Mouse (Mus musculus) kidney, postnatal 0 days (tissue): ENCODE results near the gene Armcx2. TPM values are rescaled to one million over a fixed set of nuclear protein-coding genes. Genes with fewer than 3 reads are reported as not detected.
"Not testable (repeated sequence)": the region's sequence is repeated elsewhere in the genome, so short reads cannot be mapped to it uniquely, and the experiment has no call there.

Experiments used
- ATAC-seq: fragments of 200-750 bp; cut with Nextera tagmentation; replicated peaks from 2 replicates; pipeline ENCODE4 v1.8.0; 2017; ENCODE audit warnings: low read depth, moderate number of reproducible peaks, moderate TSS enrichment, moderate library complexity; ENCODE audit not compliant: low FRiP score
- DNase-seq: peaks from one replicate; pipeline ENCODE4 v3.0.0-alpha.2; 2016; ENCODE audit warnings: low spot score
- H3K27ac ChIP-seq: fragments of 300-500 bp; sonication (generic); 2 replicates; pipeline ENCODE4 v1.5.1; 2014; ENCODE audit warnings: mild to moderate bottlenecking
- H3K27me3 ChIP-seq: fragments of 300-500 bp; sonication (generic); 2 replicates; pipeline ENCODE4 v1.6.1; 2014; ENCODE audit warnings: low read length, mixed read lengths; ENCODE audit not compliant: insufficient read depth
- H3K36me3 ChIP-seq: fragments of 300-500 bp; sonication (generic); 2 replicates; pipeline ENCODE4 v1.6.1; 2014; ENCODE audit warnings: low read length, mixed read lengths; ENCODE audit not compliant: insufficient read depth
- H3K4me1 ChIP-seq: fragments of 300-500 bp; sonication (generic); replicated peaks from 2 replicates; pipeline ENCODE4 v1.6.1; 2014; ENCODE audit warnings: antibody characterized with exemption, low read length, mixed read lengths; ENCODE audit not compliant: insufficient read depth
- H3K4me2 ChIP-seq: fragments of 300-500 bp; sonication (generic); 2 replicates; pipeline ENCODE4 v1.6.1; 2014; ENCODE audit warnings: mild to moderate bottlenecking, low read length, moderate library complexity, mixed read lengths
- H3K4me3 ChIP-seq: fragments of 300-500 bp; sonication (generic); replicated peaks from 2 replicates; pipeline ENCODE4 v1.5.1; 2014; ENCODE audit warnings: low read depth, low read length
- H3K9ac ChIP-seq: fragments of 300-500 bp; sonication (generic); 2 replicates; pipeline ENCODE4 v1.6.1; 2014; ENCODE audit warnings: low read depth, low read length
- H3K9me3 ChIP-seq: fragments of 300-500 bp; sonication (generic); replicated peaks from 2 replicates; pipeline ENCODE4 v1.6.1; 2016; ENCODE audit warnings: low read length, inconsistent platforms, mixed read lengths
- CTCF ChIP-seq: IDR thresholded peaks from 2 replicates; pipeline ENCODE4 v1.5.1; 2016; ENCODE audit warnings: antibody characterized with exemption, low read depth, mild to moderate bottlenecking, moderate library complexity
- WGBS: fragments of 180-500 bp; shearing (Covaris S2); extraction: QIAGEN DNeasy Blood & Tissue Kit; methylation state at CpG from one replicate; pipeline ENCODE4 v1.1.7; 2014; 5-methylcytosine and 5-hydroxymethylcytosine counted together
- polyA plus RNA-seq: library from polyadenylated mRNA; unstranded; fragments of >200 nt; fragmentation: Nextera tagmentation; extraction: Ambion mirVana; gene quantifications from 2 replicates; pipeline ENCODE4 v1.2.1, GENCODE M21; 2015

Armcx2 gene
- polyA plus RNA-seq = 43.2 and 47.5 TPM in 2 replicates

DNA sequence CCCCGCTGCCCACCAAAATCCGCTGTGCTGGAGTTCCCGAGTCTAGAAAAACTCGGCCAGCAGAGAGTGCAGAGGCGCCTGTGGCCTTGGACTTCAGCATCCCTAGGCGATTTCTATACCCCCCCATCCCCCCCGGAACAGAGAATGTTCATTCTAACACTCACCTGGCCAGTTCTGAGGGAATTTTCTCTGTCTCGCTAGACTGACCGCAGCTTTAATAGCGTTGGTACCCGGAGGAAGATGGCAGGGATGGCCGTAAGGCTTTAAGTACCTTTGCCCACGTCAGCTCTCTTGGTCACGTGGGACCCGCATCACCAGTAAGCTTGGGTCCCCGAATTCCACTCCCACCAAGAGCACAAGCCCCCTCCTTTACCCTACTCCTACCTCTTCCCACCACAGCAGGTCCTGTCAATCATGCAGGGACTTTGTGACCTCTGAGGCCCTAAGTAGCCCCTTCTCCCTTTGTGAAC is at the start of gene Armcx2:
Armcx2 (minus strand) TSS at position 467 of the 470 bp plus-strand sequence.
- no peaks in the 10 kb centered on the region for H3K4me1 ChIP-seq
- peak within 1 kb of the TSS; percentile 62 for H3K4me2 ChIP-seq
- no peaks in the 10 kb centered on the region for H3K27me3 ChIP-seq
- peak; percentile 90 for ATAC-seq
- H3K9me3 ChIP-seq = no peaks in the 10 kb centered on the region
- 18% methylated on average over 16 of the region's 16 CpGs for WGBS
- peak within 1 kb of the TSS; percentile 55 for H3K4me3 ChIP-seq
- no peak for TF ChIP-seq CTCF
- peak; percentile 81 for DNase-seq
- peak within 1 kb of the TSS; percentile 66 for H3K27ac ChIP-seq
- H3K36me3 ChIP-seq = no peaks in the 10 kb centered on the region
- peak within 1 kb of the TSS; percentile 56 for H3K9ac ChIP-seq

DNA sequence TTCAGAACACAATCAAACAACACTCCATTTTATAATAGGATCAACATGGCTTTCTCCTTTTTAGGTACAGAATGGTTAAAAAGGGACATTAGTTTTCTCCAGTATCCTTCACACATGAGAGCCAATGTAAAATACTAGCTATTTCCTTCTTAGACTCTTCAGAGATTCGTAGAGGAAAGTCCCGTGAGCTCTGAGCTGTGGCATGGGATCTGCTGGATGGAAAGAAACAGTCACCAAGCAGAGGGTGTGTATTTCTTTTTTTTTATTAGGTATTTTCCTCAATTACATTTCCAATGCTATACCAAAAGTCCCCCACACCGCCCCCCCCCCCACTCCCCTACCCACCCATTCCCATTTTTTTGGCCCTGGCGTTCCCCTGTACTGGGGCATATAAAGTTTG is 40.6 kb upstream of the Armcx2 start:
- no peak for TF ChIP-seq CTCF
- DNase-seq = no peak
- Histone ChIP-seq H3K9ac (no peak overlapping the region), H3K4me3 (no peak overlapping the region), H3K9me3 (no peaks in the 10 kb centered on the region), H3K27me3 (no peaks in the 10 kb centered on the region), H3K27ac (no peak overlapping the region), H3K4me1 (no peaks in the 10 kb centered on the region), H3K4me2 (no peak overlapping the region), H3K36me3 (no peaks in the 10 kb centered on the region)
- no peak for ATAC-seq
- WGBS = 92% methylated on average over 2 of the region's 4 CpGs

DNA sequence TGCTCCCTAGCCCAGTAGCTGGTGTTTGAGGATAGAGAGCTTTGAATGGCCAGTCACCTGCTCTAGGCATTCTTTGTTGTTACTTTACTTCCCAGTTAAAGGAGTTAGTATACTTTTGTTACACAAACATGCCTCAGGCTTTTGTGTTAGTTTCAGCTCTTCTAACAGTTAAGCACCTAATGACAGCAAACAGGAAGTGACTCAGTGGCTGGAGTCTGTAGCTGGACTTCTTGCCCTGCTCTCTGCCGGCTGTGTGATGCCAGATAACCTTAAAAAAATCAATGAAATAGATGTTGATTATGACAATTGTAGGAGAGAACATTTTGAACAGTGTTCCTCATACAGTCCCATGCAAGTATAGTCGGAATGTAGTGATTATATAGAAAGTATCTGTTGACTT is 35.4 kb upstream of the Armcx2 start:
- ATAC-seq (no peak), DNase-seq (no peak)
- Histone ChIP-seq H3K27ac (no peak overlapping the region), H3K4me3 (no peak overlapping the region), H3K4me2 (no peak overlapping the region), H3K27me3 (no peaks in the 10 kb centered on the region), H3K36me3 (no peaks in the 10 kb centered on the region), H3K9ac (no peak overlapping the region), H3K9me3 (no peaks in the 10 kb centered on the region), H3K4me1 (no peaks in the 10 kb centered on the region)
- 63% methylated on average over 2 of the region's 2 CpGs for WGBS
- TF ChIP-seq CTCF = no peak

DNA sequence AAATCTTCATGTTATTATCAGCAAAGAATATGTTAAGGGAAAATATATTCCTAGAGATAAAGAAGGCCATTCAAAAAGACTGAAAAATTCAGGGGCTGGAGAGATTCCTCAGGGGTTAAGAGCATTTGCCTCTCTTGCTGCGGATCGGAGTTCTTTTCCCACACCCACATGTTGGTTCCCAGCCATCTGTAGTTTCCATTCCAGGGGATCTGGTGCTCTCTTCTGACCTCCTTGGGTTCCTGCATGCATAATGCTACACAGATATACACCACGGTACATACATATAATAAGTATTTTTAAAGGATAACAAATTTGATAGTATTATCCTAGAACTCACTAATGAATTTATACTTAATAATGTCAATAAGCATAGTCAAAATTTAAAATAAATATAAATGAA is 21.5 kb upstream of the Armcx2 start:
- Histone ChIP-seq H3K27me3 (no peaks in the 10 kb centered on the region), H3K9ac (no peak overlapping the region), H3K27ac (no peak overlapping the region), H3K4me3 (no peak overlapping the region), H3K9me3 (no peaks in the 10 kb centered on the region), H3K4me2 (no peak overlapping the region), H3K36me3 (no peaks in the 10 kb centered on the region), H3K4me1 (no peaks in the 10 kb centered on the region)
- peak; percentile 6 for DNase-seq
- 53% methylated on average over 3 of the region's 3 CpGs for WGBS
- peak; percentile 40; the same call in 1 of the 2 replicates for TF ChIP-seq CTCF
- ATAC-seq = no peak

DNA sequence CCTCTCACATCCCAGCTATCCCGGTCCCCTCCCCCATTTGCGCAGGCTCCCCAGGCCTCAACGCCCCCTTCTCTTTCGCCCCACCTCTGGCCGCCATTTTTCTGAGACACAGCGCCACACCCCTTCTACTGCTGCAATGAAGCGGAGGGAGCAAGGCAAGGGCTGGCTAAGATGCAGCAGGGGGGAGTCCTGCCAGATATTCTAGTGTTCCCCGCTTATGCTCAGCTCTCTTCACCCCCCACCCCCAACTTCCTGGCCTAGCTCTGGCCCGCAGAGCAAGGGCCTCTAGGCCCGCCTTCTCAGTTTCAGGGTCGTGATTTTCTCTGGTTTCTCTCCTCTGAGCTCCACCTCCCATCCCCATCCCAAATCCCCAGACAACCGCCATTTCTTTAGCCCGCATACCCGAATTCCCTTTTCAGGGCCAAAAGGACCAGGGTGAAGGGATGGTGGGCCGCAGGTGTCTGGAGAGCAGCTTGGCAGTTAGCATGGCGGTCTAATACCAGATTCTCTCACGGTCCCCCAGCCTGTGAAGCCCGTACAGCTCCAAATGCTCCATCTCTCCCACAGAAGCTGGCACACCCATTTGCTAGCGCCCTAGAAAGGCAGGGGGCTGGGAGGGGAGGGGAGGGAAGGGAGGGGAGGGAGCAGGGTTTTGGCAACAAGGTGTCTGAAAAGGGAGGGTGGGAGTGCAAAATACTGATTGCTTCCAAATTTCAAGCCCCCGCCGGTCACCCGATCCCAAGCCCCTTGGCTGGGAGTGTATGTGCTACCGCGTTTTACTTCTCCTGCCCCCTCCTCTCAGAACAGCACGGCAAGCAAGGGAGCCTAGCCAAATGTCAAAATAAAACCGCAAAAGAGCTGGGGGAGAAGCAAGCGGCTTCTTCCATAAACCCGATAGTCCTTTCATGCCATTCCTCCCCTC is 927 bp downstream of the Armcx2 start:
- peak overlapping the region; percentile 66 for H3K27ac ChIP-seq
- peak overlapping the region; percentile 62 for H3K4me2 ChIP-seq
- DNase-seq = peak; percentile 74
- no peaks in the 10 kb centered on the region for H3K9me3 ChIP-seq
- H3K4me1 ChIP-seq = no peaks in the 10 kb centered on the region
- ATAC-seq = peak; percentile 64
- no peaks in the 10 kb centered on the region for H3K36me3 ChIP-seq
- peak overlapping the region; percentile 56 for H3K9ac ChIP-seq
- TF ChIP-seq CTCF = peak; percentile 13; the same call in 1 of the 2 replicates
- 24% methylated on average over 28 of the region's 28 CpGs for WGBS
- H3K27me3 ChIP-seq = no peaks in the 10 kb centered on the region
- peak overlapping the region; percentile 55 for H3K4me3 ChIP-seq

DNA sequence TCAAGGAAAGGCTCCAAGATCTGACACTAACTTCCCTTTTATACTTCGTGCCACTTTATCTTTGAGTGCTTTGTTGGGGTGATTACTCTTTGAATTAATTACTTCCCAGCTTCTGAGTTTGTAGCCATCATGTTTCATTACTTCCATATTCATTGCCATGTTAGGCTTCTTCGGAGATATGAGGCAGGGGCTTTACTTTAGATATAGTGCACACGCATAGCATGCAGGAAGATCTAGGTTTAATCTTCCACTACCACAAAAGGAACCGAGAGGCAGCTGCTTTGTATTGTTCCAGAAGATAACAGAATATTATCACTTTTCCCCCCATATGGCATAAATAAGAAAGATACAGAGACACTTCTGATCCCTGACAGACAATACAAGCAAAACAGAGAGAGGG is 21.3 kb downstream of the Armcx2 start:
- 71% methylated on average over 4 of the region's 4 CpGs for WGBS
- no peak for DNase-seq

DNA sequence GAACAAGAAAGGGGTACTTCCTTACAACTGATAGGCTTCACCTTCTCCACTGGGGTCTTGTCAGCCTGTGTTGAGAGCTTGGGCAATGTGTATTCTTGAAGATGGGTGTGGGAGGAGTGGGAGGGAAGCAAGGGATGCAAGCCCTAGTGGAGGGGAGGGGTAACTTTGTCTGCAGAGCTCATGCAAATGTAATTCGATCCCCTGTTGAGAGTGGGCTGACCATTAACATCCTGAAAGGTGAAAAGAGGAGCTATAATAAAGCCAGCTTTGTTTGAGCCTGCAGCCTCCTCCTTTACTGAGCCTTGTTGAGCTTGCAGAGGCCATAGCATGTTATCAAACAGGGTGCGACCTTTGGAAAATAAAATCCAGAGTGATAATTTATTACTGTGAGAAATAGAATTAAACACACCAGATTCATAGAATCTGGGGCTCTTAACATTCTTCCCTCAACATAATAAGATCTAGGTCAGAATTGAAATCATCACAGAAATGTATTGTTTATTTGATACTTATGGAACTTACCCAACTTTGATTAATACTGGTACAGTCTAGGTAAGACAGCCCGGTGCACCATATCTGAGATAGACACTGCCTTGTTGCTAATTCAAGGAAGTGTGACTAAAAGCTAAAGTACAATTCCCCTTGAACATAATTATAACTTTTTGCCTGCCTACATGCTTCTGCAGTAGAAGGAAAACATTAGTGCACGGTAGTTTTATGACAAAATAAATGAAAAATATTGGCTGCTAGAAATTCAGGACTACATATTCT is 45.4 kb downstream of the Armcx2 start:
- not testable (repeated sequence) for H3K27ac ChIP-seq, H3K9ac ChIP-seq, H3K4me1 ChIP-seq, H3K4me3 ChIP-seq, H3K4me2 ChIP-seq, H3K27me3 ChIP-seq, DNase-seq, H3K36me3 ChIP-seq, H3K9me3 ChIP-seq
- 36% methylated on average over 4 of the region's 4 CpGs for WGBS
- ATAC-seq = 0 out of 2 replicates have a peak, but pooled peaks have one; percentile 59

More for the DNA sequence above, 21.3 kb downstream of the Armcx2 start:
- H3K9ac ChIP-seq = no peak overlapping the region
- no peaks in the 10 kb centered on the region for H3K4me1 ChIP-seq
- TF ChIP-seq CTCF = no peak
- no peaks in the 10 kb centered on the region for H3K9me3 ChIP-seq
- H3K36me3 ChIP-seq = no peaks in the 10 kb centered on the region
- H3K27me3 ChIP-seq = no peaks in the 10 kb centered on the region
- no peak overlapping the region for H3K4me2 ChIP-seq
- H3K27ac ChIP-seq = no peak overlapping the region
- H3K4me3 ChIP-seq = no peak overlapping the region
- ATAC-seq = no peak
